Mouse (Mus musculus) heart, postnatal 4 days (tissue): ENCODE measurements around the gene Mettl23. TPM values are rescaled to one million over a fixed set of nuclear protein-coding genes. Genes with fewer than 3 reads are reported as not detected.
"Not testable (repeated sequence)": the region's sequence is repeated elsewhere in the genome, so short reads cannot be mapped to it uniquely, and the experiment has no call there.

Experiments used
- DNase-seq: peaks from one replicate; pipeline ENCODE4 v3.0.0; 2021
- total RNA-seq, 2 experiments: library from RNA; stranded (reverse); gene quantifications; 2 replicates each; pipeline ENCODE4 v1.2.3; 2021

The Mettl23 gene
- total RNA-seq, 2 experiments from 2014 or later = 31.0 to 32.2 TPM

- DNase-seq = peak; percentile 54
Measured at GRCm38 (mm10) chr11:116819932-116820593, 23.0 kb upstream of the Mettl23 start.

GRCm38 (mm10) chr11:116821057-116821940, 21.8 kb upstream of the Mettl23 start:
- DNase-seq = peak; percentile 53

DNA sequence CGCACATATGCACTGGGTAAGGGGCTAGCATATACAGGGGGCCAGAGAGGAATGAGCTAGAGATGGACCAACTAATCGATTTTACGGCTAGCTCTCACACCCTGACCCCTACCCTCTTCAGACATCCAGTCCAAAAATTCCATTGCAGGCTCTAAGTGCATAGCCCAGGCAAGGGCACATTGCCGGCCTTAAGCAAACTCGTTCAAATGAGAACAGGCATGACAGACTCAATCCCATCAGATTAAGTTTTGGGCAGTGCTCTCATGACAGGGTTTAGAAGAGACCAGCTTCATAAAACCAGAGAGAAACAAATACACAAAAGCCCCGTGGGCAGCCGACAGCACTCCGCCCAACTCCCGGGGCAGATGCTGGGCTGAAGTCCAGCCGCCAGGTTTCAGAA, 20.9 kb upstream of the Mettl23 start:
- no peak for DNase-seq

DNA sequence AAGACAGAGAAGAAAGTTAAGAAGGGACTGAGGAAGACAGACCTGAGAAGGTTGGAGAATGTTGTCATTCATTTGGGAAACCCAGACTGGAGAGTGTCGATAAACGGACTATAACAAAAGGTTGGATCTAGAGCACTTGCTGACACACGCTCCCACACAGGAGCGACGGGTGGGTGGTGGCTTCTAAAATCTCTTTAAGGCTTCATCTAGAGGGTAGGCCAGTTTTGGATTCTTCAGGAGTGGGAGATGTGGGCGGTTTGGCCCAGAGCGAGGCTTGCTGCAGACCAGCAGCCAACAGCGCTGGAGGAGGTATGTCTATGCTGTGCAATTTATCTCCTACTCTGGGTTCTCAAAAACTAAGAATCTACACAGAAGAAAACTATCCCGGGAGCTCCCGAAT, 20.5 kb upstream of the Mettl23 start:
- no peak for DNase-seq

DNA sequence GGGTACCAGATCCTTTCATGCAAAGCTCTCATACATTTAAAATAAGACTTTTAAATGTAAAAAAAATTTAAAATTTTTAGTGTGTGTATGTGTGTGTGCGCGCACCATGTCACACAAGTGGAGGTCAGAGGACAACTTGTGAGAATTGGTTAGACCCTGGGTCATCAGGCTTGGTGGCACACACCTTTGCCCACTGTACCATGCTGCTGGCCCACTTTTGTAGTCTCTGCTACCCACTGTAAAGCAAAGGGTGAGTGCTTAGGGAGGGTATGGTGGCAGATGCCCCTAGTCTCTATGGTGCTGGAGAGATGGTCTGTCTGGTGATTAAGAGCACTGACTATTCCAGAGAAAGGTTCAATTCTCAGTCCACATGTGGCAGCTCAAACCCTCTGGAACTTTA, 19.8 kb upstream of the Mettl23 start:
- DNase-seq = no peak

- DNase-seq = not testable (repeated sequence)
Measured at GRCm38 (mm10) chr11:116823885-116824284, 19.2 kb upstream of the Mettl23 start.

- DNase-seq = no peak
Measured at GRCm38 (mm10) chr11:116825230-116825629, 17.8 kb upstream of the Mettl23 start.

- no peak for DNase-seq
Measured at GRCm38 (mm10) chr11:116826550-116827504, 16.3 kb upstream of the Mettl23 start.

- peak; percentile 93 for DNase-seq
Measured at GRCm38 (mm10) chr11:116827534-116828165, 15.4 kb upstream of the Mettl23 start, which contains the start of gene Mxra7. Gene Mxra7 (minus strand): TSS chr11:116828046.

- no peak for DNase-seq
Measured at GRCm38 (mm10) chr11:116832172-116832685, 10.8 kb upstream of the Mettl23 start.

DNA sequence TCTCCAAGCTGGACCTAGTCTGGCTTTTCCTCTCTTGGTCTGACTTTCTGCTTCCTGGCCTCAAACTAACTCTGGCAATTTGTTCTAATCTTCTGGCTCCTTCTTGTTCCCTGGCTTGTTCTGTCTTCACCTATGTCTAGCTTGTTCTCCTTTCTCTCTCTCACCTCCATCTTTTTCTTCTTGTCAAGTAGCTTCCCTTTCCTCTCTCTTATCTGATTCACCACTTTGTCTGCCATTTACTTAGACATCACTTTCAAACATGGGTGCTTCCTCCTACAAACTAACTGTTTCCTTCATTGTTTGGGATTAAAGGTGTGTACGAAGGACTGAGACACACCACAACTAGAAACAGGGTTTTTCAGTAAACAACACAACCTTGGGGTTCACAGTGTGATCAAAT, 8.1 kb upstream of the Mettl23 start:
- DNase-seq = no peak

DNA sequence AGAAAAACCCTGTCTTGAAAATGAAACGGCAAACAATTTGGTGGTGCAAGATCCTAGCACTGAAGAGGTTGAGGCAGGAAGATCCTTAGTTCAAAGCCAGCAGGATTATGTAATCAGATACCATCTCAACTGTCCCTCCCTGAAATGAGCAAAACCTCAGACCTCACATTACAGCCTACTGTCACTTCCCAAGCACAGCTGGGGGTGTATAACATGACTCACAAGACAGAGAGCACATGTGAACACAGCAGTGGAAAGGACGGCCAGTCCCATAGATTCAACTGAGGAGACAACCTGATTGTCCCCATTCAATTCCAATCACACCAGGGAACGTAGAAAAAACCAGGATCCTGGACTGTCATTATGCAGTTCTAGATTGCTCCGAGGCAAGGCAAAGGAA, 6.8 kb upstream of the Mettl23 start:
- no peak for DNase-seq

DNA sequence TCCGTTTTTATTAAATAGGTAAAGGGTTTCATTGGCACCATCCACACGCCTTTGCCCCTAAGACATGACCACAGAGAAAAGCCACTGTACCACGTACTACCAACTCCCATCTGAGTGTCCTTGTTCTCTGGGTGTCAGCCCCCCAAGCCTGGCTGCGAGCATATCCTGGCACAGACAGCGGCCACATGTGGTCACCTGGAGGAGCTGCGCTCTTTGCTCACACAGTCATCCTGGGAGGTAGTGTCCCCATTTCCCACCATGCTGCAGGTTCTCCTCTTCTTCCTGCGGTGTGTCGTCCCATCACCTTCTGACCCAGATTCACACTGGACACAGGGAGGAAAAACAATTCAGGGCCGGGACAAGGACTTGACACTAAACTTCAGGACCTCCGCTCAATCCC, 5.6 kb upstream of the Mettl23 start:
- no peak for DNase-seq

- DNase-seq = no peak
Measured at GRCm38 (mm10) chr11:116838936-116839335, 4.1 kb upstream of the Mettl23 start.

DNA sequence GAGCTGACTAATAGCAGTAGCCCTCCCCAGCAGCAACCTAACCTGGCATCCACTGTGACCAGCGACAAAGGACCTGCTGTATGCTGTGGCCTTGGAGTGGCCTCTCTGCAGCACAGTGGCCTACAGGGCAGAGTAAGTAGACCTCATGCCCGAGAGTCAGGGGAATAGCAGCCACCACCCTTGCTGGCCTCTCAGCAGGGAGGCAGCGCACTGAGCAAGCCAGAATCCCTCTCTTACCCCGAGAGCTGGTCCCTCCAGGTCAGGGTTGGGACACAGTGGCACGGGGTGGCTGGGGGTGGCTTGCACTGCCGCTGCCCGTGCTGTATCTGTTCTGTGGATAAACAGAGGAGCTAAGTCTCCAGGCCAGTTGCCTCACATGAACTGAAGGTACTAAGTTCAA, 3.5 kb upstream of the Mettl23 start:
- no peak for DNase-seq

GRCm38 (mm10) chr11:116840748-116841147, 2.3 kb upstream of the Mettl23 start:
- no peak for DNase-seq

- peak; percentile 70 for DNase-seq
Measured at GRCm38 (mm10) chr11:116842531-116843260, 382 bp upstream of the Mettl23 start.

DNA sequence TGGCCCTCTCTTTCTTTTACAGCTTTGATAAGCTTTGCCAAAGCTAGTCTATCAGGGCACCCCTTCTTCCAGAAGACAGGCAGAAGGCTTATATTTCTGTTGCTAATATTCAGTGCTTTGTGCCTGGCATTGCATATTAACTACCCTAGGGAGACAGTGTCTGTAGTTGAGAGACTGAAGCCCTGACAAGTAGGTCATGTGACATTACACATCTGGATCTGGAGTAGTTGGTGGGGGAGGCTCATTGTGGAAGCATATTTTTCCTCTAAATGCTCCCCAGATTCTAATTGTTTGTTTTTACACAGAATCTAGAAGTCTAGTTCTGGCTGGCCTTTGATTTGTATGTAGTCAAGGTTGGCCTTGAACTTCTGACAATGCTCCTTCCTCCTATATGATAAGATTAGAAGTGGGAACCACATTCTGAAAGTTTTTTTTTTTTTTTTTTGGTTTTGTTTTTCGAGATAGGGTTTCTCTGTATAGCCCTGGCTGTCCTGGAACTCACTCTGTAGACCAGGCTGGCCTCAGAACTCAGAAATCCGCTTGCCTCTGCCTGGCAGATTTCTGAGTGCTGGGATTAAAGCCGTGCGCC, 3.6 kb downstream of the Mettl23 start:
- DNase-seq = no peak

DNA sequence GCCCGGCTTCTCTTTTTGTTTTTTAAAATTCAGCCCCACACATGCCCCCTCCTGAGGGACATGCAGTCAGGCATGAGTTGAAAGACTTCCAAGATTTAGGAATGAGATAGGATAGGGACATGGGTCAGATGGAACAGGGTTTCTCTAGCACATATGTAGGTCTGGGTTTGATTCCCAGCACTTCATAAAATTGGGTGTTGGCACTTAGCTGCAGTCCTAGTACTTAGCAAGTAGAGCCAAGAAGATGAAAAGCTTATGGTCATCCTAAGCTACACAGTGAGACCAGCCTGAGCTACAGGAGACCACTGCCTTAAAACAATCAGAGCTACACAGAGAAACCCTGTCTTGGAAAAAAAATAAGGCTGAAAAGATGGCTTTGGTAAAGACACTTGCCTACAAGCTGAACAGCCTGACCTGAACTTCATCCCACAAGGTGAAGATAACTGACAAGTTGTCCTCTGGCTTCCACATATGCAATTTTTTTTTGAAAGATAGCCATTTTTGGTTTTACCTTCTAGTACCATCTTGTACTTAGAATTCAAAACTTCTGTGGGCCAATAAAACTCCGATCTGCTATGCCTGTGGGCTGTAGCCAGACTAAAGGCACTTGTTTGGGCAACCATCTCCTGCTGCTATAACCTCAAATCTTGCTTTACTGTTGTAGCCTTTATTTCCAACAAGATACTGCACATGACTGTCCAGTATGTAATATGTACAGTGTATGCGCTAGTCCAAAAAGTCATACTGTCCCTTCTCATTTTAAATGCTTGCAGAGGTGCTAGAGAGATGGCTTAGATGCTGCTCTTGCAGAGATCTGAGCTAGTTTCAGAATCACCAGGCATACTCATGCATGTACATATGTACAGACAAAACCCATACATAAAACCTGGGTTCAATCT, 4.4 kb downstream of the Mettl23 start:
- DNase-seq = no peak
